Mouse (Mus musculus) CD4-positive naive resting alpha-beta T cell, adult 57 days (primary cell): ENCODE measurements around the gene Cks1brt. TPM values are rescaled to one million over a fixed set of nuclear protein-coding genes. Genes with fewer than 3 reads are reported as not detected.

Experiments used
- total RNA-seq: library from RNA; stranded (reverse); gene quantifications from one replicate; pipeline ENCODE4 v1.2.4, GENCODE M21; 2023

Cks1brt gene
- total RNA-seq, result not detected

DNA sequence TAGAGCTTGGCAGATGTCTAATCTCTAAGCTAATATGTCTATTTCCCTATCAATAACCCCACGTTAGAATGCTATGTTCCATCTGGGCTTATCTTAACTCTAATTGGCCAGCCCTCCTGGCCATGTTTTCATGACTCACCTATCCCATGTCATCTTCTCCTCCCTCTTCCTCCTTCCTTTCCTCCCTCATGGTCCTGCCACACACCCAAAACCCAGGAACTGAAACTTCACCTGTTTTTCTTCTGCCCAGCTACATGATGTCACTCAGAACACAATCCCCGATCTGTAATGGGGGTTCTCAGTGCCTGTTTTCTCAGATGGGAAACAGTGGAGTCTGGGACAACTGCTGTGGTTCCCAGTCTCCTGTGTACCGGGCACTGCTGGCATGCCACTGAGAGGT, at the start of gene Cks1brt:
Gene Cks1brt (plus strand): TSS at position 301 of the 400 bp plus-strand sequence.

DNA sequence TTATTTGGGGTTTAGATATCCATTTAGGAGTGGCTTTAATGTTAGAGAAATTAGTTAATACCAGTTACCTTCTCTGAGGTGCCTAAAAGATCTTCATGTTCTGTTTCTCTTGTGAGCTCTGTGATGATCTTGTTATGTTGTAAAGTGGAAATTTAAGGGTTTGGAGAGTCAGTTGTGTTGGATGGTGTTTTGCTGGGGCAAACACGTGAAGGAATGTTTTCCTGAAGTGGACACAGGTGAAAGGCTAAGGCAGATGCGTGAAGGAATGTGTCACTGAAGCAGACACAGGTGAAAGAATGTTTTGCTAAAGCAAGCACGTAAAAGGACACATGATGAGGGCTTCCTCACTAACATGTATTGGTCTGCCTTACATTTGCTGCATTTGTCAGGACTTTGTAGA, 28.7 kb upstream of the Cks1brt start, which contains the start of gene Zfp791:
Gene Zfp791 (minus strand): TSS at position 101 of the 400 bp plus-strand sequence.

Other genes with a start within 250 kb of the Cks1brt start
- gene Klf1, start 250.0 kb upstream of the Cks1brt start, total RNA-seq, result not detected
- gene Dnase2a, start 243.4 kb upstream of the Cks1brt start, total RNA-seq, result 13.4 TPM
- 0.41 TPM for gene Mast1, start 214.6 kb upstream of the Cks1brt start, total RNA-seq
- gene Rtbdn, start 204.9 kb upstream of the Cks1brt start, total RNA-seq, result not detected
- not detected for gene Gm49661, start 182.5 kb upstream of the Cks1brt start, total RNA-seq
- 60.2 TPM for gene Prdx2, start 182.3 kb upstream of the Cks1brt start, total RNA-seq
- gene Rnaseh2a, start 182.2 kb upstream of the Cks1brt start, total RNA-seq, result 43.4 TPM
- 1,875 TPM for gene Junb, start 173.2 kb upstream of the Cks1brt start, total RNA-seq
- 3.1 TPM for gene Hook2, start 161.3 kb upstream of the Cks1brt start, total RNA-seq
- not detected for gene Best2, start 137.4 kb upstream of the Cks1brt start, total RNA-seq
- 56.3 TPM for gene Asna1, start 126.6 kb upstream of the Cks1brt start, total RNA-seq
- 195 TPM for gene Trir, start 125.1 kb upstream of the Cks1brt start, total RNA-seq
- gene Tnpo2, start 115.0 kb upstream of the Cks1brt start, total RNA-seq, result 70.3 TPM
- gene Fbxw9, start 91.9 kb upstream of the Cks1brt start, total RNA-seq, result 6.9 TPM
- gene Gm5741, start 83.9 kb upstream of the Cks1brt start, total RNA-seq, result not detected
- gene Dhps, start 80.2 kb upstream of the Cks1brt start, total RNA-seq, result 92.1 TPM
- gene Wdr83os, start 71.2 kb upstream of the Cks1brt start, total RNA-seq, result 63.3 TPM
- gene Wdr83, start 70.6 kb upstream of the Cks1brt start, total RNA-seq, result 15.2 TPM
- 114 TPM for gene Man2b1, start 68.7 kb upstream of the Cks1brt start, total RNA-seq
- 0.35 TPM for gene Zfp791, start 28.8 kb upstream of the Cks1brt start, total RNA-seq
- not detected for gene Olfr371, start 74.1 kb downstream of the Cks1brt start, total RNA-seq
- gene Orc6, start 147.7 kb downstream of the Cks1brt start, total RNA-seq, result 39.8 TPM
- 57.4 TPM for gene Vps35, start 147.9 kb downstream of the Cks1brt start, total RNA-seq
- not detected for gene Mylk3, start 234.4 kb downstream of the Cks1brt start, total RNA-seq